Mouse (Mus musculus): ENCODE data around the gene Gm10197.
"Not testable (repeated sequence)": the region's sequence is repeated elsewhere in the genome, so short reads cannot be mapped to it uniquely, and the experiment has no call there.

Gm10197 gene

GRCm38 (mm10) chr19:53371666-53372065, at the start of gene Gm10197:
Gene Gm10197, minus strand, starts transcription at chr19:53371766.
- DNase-seq (ENCODE audit: low spot score in 2 of 2) = no peak

GRCm38 (mm10) chr19:53420924-53421582, 49.5 kb upstream of the Gm10197 start:
- DNase-seq (ENCODE audit: low spot score in 2 of 2) = peak in 1 of 2 experiments; percentile 68

GRCm38 (mm10) chr19:53419834-53420233, 48.3 kb upstream of the Gm10197 start:
- peak in 1 of 2 experiments; percentile 64 for DNase-seq (ENCODE audit: low spot score in 2 of 2)

- no peak for DNase-seq (ENCODE audit: low spot score in 2 of 2)
Measured at GRCm38 (mm10) chr19:53415198-53415597, 43.6 kb upstream of the Gm10197 start.

GRCm38 (mm10) chr19:53414650-53415049, 43.1 kb upstream of the Gm10197 start:
- no peak for DNase-seq (ENCODE audit: low spot score in 2 of 2)

- no peak for DNase-seq (ENCODE audit: low spot score in 2 of 2)
Measured at GRCm38 (mm10) chr19:53413617-53414380, 42.2 kb upstream of the Gm10197 start.

- DNase-seq (ENCODE audit: low spot score in 2 of 2) = no peak
Measured at GRCm38 (mm10) chr19:53412149-53412848, 40.7 kb upstream of the Gm10197 start.

- DNase-seq (ENCODE audit: low spot score in 2 of 2) = no peak
Measured at GRCm38 (mm10) chr19:53409663-53410307, 38.2 kb upstream of the Gm10197 start.

GRCm38 (mm10) chr19:53408398-53408797, 36.8 kb upstream of the Gm10197 start:
- no peak for DNase-seq (ENCODE audit: low spot score in 2 of 2)

GRCm38 (mm10) chr19:53407350-53407749, 35.8 kb upstream of the Gm10197 start:
- DNase-seq (ENCODE audit: low spot score in 2 of 2) = no peak

GRCm38 (mm10) chr19:53405810-53406209, 34.2 kb upstream of the Gm10197 start:
- no peak for DNase-seq (ENCODE audit: low spot score in 2 of 2)

- DNase-seq (ENCODE audit: low spot score in 2 of 2) = peak in 1 of 2 experiments; percentile 86
Measured at GRCm38 (mm10) chr19:53404837-53405356, 33.3 kb upstream of the Gm10197 start.

GRCm38 (mm10) chr19:53404219-53404836, 32.8 kb upstream of the Gm10197 start:
- peak in 1 of 2 experiments; percentile 25 for DNase-seq (ENCODE audit: low spot score in 2 of 2)

GRCm38 (mm10) chr19:53402741-53403432, 31.3 kb upstream of the Gm10197 start:
- DNase-seq (ENCODE audit: low spot score in 2 of 2) = no peak

GRCm38 (mm10) chr19:53400332-53401110, 29.0 kb upstream of the Gm10197 start:
- no peak for DNase-seq (ENCODE audit: low spot score in 2 of 2)

- DNase-seq (ENCODE audit: low spot score in 2 of 2) = no peak
Measured at GRCm38 (mm10) chr19:53399213-53399612, 27.6 kb upstream of the Gm10197 start.

- DNase-seq (ENCODE audit: low spot score in 2 of 2) = no peak
Measured at GRCm38 (mm10) chr19:53397451-53398233, 26.1 kb upstream of the Gm10197 start.

- not testable (repeated sequence) for DNase-seq (ENCODE audit: low spot score in 2 of 2)
Measured at GRCm38 (mm10) chr19:53395805-53396204, 24.2 kb upstream of the Gm10197 start.

GRCm38 (mm10) chr19:53394956-53395355, 23.4 kb upstream of the Gm10197 start:
- DNase-seq (ENCODE audit: low spot score in 2 of 2) = not testable (repeated sequence)
